Mouse (Mus musculus) E14TG2a.4 (cell line): ENCODE measurements at regions not wholly inside any gene's neighbourhood (a gene's known extent, or its start where the extent isn't known, plus 50 kb on each side); places are given as distances from the start of the nearest gene placed in this dataset.

Source experiments
- CTCF ChIP-seq: conservative IDR thresholded peaks from 2 replicates; pipeline ENCODE4 v1.5.1; 2014; ENCODE audit warnings: low read length
- POU5F1 ChIP-seq: IDR thresholded peaks from 2 replicates; pipeline ENCODE4 v1.6.1; 2014; ENCODE audit warnings: low read length, borderline replicate concordance

DNA sequence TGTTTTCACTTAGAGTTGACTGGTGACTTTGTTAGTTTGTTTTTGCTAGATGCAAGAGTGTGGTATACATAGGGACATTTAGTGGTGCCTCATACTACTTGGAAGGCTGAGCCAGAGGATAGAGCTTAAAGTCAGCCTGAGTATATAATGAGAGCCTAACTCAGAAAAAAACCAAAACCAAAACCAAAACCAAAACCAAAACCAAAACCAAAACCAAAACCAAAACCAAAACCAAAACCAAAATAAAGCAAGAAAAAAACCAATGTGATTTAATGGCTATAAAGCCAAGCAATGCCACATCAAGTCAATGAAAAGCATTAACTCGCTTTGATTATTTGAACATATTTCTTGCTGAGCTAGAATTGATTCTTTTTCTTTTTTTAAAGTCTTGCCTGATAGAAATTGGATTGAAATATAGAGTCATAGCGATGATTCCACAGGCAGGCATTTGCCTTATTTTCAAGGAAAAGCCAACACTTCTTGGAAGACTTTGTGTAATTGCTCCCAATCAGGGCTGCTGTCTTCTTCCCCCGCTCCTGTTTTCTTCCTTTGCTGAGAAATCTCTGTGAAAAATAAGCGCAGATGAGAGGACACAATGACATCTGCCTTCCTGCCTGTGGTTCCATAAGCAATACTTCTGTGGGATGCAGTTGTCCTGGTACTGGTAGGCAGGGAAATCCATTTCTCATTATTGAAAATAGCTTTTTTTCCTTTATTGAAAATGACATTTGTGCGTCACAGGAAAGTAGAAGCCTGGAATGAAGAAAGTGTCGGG lies 213.7 kb downstream of the Gpd2 start:
- TF ChIP-seq POU5F1: no peak
- TF ChIP-seq CTCF: no peak
